Mouse (Mus musculus) midbrain, embryonic 15.5 days (tissue): ENCODE results near the gene Mad1l1. TPM values are rescaled to one million over a fixed set of nuclear protein-coding genes. Genes with fewer than 3 reads are reported as not detected.

ENCODE experiments used
- ATAC-seq: fragments of 200-750 bp; cut with Nextera tagmentation; replicated peaks from 2 replicates; pipeline ENCODE4 v1.8.0; 2017; ENCODE audit warnings: moderate TSS enrichment
- H3K27ac ChIP-seq: fragments of 300-500 bp; sonication (generic); 2 replicates; pipeline ENCODE4 v1.5.1; 2015; ENCODE audit warnings: mild to moderate bottlenecking, inconsistent platforms
- H3K27me3 ChIP-seq: fragments of 300-500 bp; sonication (generic); replicated peaks from 2 replicates; pipeline ENCODE4 v1.6.1; 2015; ENCODE audit warnings: inconsistent platforms
- H3K36me3 ChIP-seq: fragments of 300-500 bp; sonication (generic); replicated peaks from 2 replicates; pipeline ENCODE4 v1.6.1; 2015; ENCODE audit warnings: inconsistent platforms
- H3K4me1 ChIP-seq: fragments of 300-500 bp; sonication (generic); 2 replicates; pipeline ENCODE4 v1.6.1; 2015; ENCODE audit warnings: inconsistent platforms
- H3K4me2 ChIP-seq: fragments of 300-500 bp; sonication (generic); 2 replicates; pipeline ENCODE4 v1.6.1; 2015; ENCODE audit warnings: inconsistent platforms, mild to moderate bottlenecking, moderate library complexity
- H3K4me3 ChIP-seq: fragments of 300-500 bp; sonication (generic); 2 replicates; pipeline ENCODE4 v1.5.1; 2015; ENCODE audit warnings: mild to moderate bottlenecking, inconsistent platforms
- H3K9ac ChIP-seq: fragments of 300-500 bp; sonication (generic); 2 replicates; pipeline ENCODE4 v1.6.1; 2015; ENCODE audit warnings: mild to moderate bottlenecking, inconsistent platforms
- H3K9me3 ChIP-seq: fragments of 300-500 bp; sonication (generic); 2 replicates; pipeline ENCODE4 v1.6.1; 2016; ENCODE audit warnings: inconsistent platforms
- WGBS: fragments of 180-500 bp; shearing (Covaris S2); methylation state at CpG from one replicate; pipeline ENCODE4 v1.1.7; 2015; ENCODE audit warnings: mixed read lengths; 5-methylcytosine and 5-hydroxymethylcytosine counted together
- polyA plus RNA-seq: library from polyadenylated mRNA; unstranded; fragments of >200 nt; fragmentation: Nextera tagmentation; extraction: Ambion mirVana; gene quantifications from 2 replicates; pipeline ENCODE4 v1.2.1, GENCODE M21; 2015

Gene Mad1l1
- polyA plus RNA-seq, 1 experiment from 2014 or later = 35.4 TPM

- H3K27ac ChIP-seq = peak overlapping the region; percentile 40; the same call in 1 of the 2 replicates
- H3K4me3 ChIP-seq = no peak overlapping the region
- no peak overlapping the region for H3K4me2 ChIP-seq
- no peaks in the 10 kb centered on the region for H3K27me3 ChIP-seq
- 77% methylated on average over 3 of the region's 3 CpGs for WGBS
- no peak for ATAC-seq
- no peaks in the 10 kb centered on the region for H3K36me3 ChIP-seq
- H3K9me3 ChIP-seq = no peaks in the 10 kb centered on the region
- H3K4me1 ChIP-seq = peaks cover 28% of the 10 kb centered on the region
- no peak overlapping the region for H3K9ac ChIP-seq
Observed at GRCm38 (mm10) chr5:140114512-140115060, 206.8 kb downstream of the Mad1l1 start.

- Histone ChIP-seq H3K36me3 (no peaks in the 10 kb centered on the region), H3K4me1 (peaks cover 22% of the 10 kb centered on the region), H3K9ac (no peak overlapping the region), H3K27ac (no peak overlapping the region), H3K4me2 (no peak overlapping the region), H3K9me3 (no peaks in the 10 kb centered on the region), H3K4me3 (no peak overlapping the region), H3K27me3 (no peaks in the 10 kb centered on the region)
- 96% methylated on average over 2 of the region's 2 CpGs for WGBS
- ATAC-seq = no peak
Observed at GRCm38 (mm10) chr5:140113281-140113680, 208.1 kb downstream of the Mad1l1 start.

GRCm38 (mm10) chr5:140110024-140110423 is 211.3 kb downstream of the Mad1l1 start:
- 83% methylated on average over 3 of the region's 3 CpGs for WGBS
- no peak for ATAC-seq

DNA sequence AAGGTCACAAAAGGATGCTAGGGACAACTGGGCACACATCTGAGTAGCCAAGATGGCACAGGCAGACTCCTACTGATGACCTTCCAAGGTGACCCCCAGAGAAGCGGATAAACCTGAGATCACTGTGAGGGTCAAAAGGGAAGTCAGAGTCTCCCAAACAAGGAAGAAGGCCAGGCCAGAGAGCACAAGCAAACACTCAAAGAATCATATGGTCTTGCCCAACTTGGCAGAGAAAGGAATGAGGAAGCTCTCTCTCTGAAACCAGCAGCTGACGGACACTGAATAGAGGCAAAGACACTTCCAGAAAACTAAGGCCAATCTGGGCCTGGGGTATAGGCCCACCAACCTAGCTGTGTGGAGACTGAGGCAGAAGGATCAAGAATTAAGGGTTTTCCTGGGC is 213.4 kb downstream of the Mad1l1 start:
- Histone ChIP-seq H3K4me3 (no peak overlapping the region), H3K9ac (no peak overlapping the region), H3K36me3 (no peaks in the 10 kb centered on the region), H3K4me2 (no peak overlapping the region), H3K9me3 (no peaks in the 10 kb centered on the region), H3K4me1 (0 out of 2 replicates have a peak, but pooled peaks cover 1% of the 10 kb centered on the region), H3K27ac (no peak overlapping the region), H3K27me3 (no peaks in the 10 kb centered on the region)
- no peak for ATAC-seq
- WGBS = 94% methylated on average over 2 of the region's 2 CpGs

More at GRCm38 (mm10) chr5:140110024-140110423, 211.3 kb downstream of the Mad1l1 start:
- Histone ChIP-seq H3K9me3 (no peaks in the 10 kb centered on the region), H3K4me2 (no peak overlapping the region), H3K27ac (no peak overlapping the region), H3K27me3 (no peaks in the 10 kb centered on the region), H3K36me3 (no peaks in the 10 kb centered on the region), H3K4me1 (peaks cover 7% of the 10 kb centered on the region), H3K4me3 (no peak overlapping the region), H3K9ac (no peak overlapping the region)

GRCm38 (mm10) chr5:140106051-140106450 is 215.3 kb downstream of the Mad1l1 start:
- H3K9ac ChIP-seq = no peak overlapping the region
- H3K9me3 ChIP-seq = no peaks in the 10 kb centered on the region
- no peak for ATAC-seq
- no peaks in the 10 kb centered on the region for H3K27me3 ChIP-seq
- no peak overlapping the region for H3K4me2 ChIP-seq
- 94% methylated on average over 3 of the region's 3 CpGs for WGBS
- no peak overlapping the region for H3K4me3 ChIP-seq
- no peaks in the 10 kb centered on the region for H3K36me3 ChIP-seq
- 0 out of 2 replicates have a peak, but pooled peaks cover 6% of the 10 kb centered on the region for H3K4me1 ChIP-seq
- no peak overlapping the region for H3K27ac ChIP-seq

GRCm38 (mm10) chr5:140104891-140105290 is 216.5 kb downstream of the Mad1l1 start:
- Histone ChIP-seq H3K27ac (no peak overlapping the region), H3K4me2 (no peak overlapping the region), H3K4me1 (peaks cover 6% of the 10 kb centered on the region; the same call in 1 of the 2 replicates), H3K4me3 (no peak overlapping the region), H3K9ac (no peak overlapping the region), H3K9me3 (no peaks in the 10 kb centered on the region), H3K36me3 (no peaks in the 10 kb centered on the region), H3K27me3 (no peaks in the 10 kb centered on the region)
- 94% methylated on average over 1 of the region's 1 CpGs for whole genome bisulfite sequencing
- no peak for ATAC-seq

DNA sequence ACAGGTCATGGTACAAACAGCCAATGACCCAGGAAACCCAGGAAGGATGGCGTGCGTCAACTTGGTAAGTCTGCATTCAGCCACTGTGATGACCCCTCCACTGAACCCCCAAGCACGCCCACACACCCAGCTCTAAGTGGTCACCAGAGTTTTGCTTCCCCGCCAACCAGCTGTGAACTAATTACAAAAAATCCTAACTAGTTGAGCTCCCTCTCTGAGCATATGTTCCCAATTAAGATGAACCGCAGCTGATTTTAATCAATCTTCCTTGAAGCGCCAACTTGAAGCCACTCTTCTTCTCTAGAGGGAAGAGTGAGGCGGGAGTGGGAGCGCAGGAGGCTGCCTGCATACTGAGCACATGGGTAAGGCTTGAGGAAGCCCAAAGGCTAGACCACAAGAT is 218.6 kb downstream of the Mad1l1 start:
- no peak overlapping the region for H3K27ac ChIP-seq
- no peaks in the 10 kb centered on the region for H3K27me3 ChIP-seq
- H3K9me3 ChIP-seq = no peaks in the 10 kb centered on the region
- peaks cover 6% of the 10 kb centered on the region; the same call in 1 of the 2 replicates for H3K4me1 ChIP-seq
- no peak overlapping the region for H3K9ac ChIP-seq
- no peaks in the 10 kb centered on the region for H3K36me3 ChIP-seq
- WGBS = 87% methylated on average over 8 of the region's 8 CpGs
- no peak for ATAC-seq
- H3K4me2 ChIP-seq = no peak overlapping the region
- H3K4me3 ChIP-seq = no peak overlapping the region

DNA sequence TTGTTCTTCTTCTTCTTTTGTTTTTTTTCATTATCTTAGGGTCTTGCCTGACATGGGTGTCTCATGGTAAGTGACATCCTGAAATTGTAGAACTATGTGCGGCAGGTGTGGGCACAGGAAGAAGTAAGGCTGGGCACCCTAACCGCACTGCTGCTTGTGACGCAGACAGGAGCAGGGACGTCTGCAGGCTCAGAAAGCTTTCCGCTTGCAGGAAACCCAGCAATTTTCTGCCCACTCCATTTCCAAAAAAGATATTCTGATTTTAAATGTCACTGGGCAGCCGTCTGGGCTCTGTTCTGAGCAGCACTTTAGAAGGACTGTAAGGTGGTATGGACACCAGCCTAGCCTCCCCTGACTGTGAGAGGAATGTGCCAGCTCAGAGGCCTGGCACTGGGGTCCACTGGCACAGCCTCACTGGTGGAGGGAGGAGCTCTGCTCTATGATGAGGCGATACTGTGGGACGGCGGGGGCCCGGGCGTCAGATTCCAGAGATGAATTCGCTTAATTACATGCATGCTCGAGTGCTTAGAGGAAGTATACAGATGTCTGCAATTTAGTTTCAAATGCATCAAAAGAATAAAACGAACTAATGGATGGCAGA is 219.8 kb downstream of the Mad1l1 start:
- no peak overlapping the region for H3K4me3 ChIP-seq
- no peak overlapping the region for H3K9ac ChIP-seq
- no peaks in the 10 kb centered on the region for H3K9me3 ChIP-seq
- no peaks in the 10 kb centered on the region for H3K27me3 ChIP-seq
- no peak overlapping the region for H3K27ac ChIP-seq
- ATAC-seq = no peak
- WGBS = 86% methylated on average over 14 of the region's 14 CpGs
- no peak overlapping the region for H3K4me2 ChIP-seq
- H3K36me3 ChIP-seq = no peaks in the 10 kb centered on the region
- H3K4me1 ChIP-seq = peaks cover 6% of the 10 kb centered on the region; the same call in 1 of the 2 replicates

DNA sequence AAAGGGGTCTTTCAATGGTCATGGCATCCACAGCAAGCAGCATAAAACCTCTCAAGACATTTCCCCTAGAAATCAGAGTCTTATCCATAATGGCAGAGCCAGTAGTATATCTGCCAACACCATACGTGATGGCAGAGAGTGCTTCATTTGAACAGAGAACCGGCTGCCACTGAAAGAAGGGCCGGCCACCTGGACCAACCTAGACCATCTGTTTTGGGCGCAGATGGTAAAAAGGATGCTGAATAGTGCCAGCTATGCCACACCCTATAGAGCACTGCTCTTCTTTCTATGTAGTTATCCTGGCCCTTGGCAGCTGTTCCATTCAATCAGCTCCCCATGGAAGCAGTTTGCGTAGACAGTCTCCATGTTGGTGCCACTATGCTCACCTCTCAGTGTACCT is 222.6 kb downstream of the Mad1l1 start:
- Histone ChIP-seq H3K9ac (no peak overlapping the region), H3K4me1 (peaks cover 18% of the 10 kb centered on the region; the same call in 1 of the 2 replicates), H3K27me3 (no peaks in the 10 kb centered on the region), H3K27ac (no peak overlapping the region), H3K4me3 (no peak overlapping the region), H3K9me3 (no peaks in the 10 kb centered on the region), H3K4me2 (no peak overlapping the region), H3K36me3 (no peaks in the 10 kb centered on the region)
- WGBS = 92% methylated on average over 5 of the region's 5 CpGs
- no peak for ATAC-seq

DNA sequence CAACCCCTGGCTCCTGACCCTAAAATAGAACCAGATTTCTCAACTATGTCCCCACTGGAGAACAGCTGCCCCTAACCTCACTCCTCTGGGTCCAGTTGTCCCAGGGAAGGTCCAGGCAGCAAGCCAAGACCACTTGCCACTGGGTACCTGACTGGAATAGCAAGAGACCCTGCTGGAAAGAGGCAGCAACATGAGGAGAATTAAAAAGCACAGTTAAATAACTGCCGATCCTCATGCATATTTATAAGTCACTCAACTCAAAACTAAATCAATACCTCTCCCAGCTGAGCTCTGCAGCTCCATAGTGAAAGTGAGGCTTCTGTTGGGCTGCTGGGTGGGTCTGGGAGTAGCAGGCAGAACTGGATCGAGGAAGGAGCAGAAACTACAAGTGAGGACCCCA is 226.1 kb downstream of the Mad1l1 start:
- Histone ChIP-seq H3K36me3 (no peaks in the 10 kb centered on the region), H3K9ac (no peak overlapping the region), H3K4me1 (peaks cover 28% of the 10 kb centered on the region), H3K27ac (peak overlapping the region; percentile 51), H3K9me3 (no peaks in the 10 kb centered on the region), H3K4me3 (no peak overlapping the region), H3K4me2 (no peak overlapping the region), H3K27me3 (no peaks in the 10 kb centered on the region)
- WGBS = 15% methylated on average over 2 of the region's 2 CpGs
- ATAC-seq = peak; percentile 49

- H3K36me3 ChIP-seq = no peaks in the 10 kb centered on the region
- no peak overlapping the region for H3K4me2 ChIP-seq
- peaks cover 28% of the 10 kb centered on the region for H3K4me1 ChIP-seq
- H3K4me3 ChIP-seq = no peak overlapping the region
- WGBS = 81% methylated on average over 8 of the region's 8 CpGs
- H3K9me3 ChIP-seq = no peaks in the 10 kb centered on the region
- no peaks in the 10 kb centered on the region for H3K27me3 ChIP-seq
- no peak overlapping the region for H3K27ac ChIP-seq
- H3K9ac ChIP-seq = no peak overlapping the region
- ATAC-seq = no peak
Observed at GRCm38 (mm10) chr5:140093489-140093888, 227.9 kb downstream of the Mad1l1 start.

- no peak overlapping the region for H3K4me2 ChIP-seq
- no peak overlapping the region for H3K4me3 ChIP-seq
- peaks cover 28% of the 10 kb centered on the region for H3K4me1 ChIP-seq
- no peaks in the 10 kb centered on the region for H3K36me3 ChIP-seq
- 49% methylated on average over 11 of the region's 11 CpGs for WGBS
- H3K9me3 ChIP-seq = no peaks in the 10 kb centered on the region
- peak; percentile 52 for ATAC-seq
- no peaks in the 10 kb centered on the region for H3K27me3 ChIP-seq
- H3K9ac ChIP-seq = no peak overlapping the region
- peak overlapping the region; percentile 49; the same call in 1 of the 2 replicates for H3K27ac ChIP-seq
Observed at GRCm38 (mm10) chr5:140091601-140092000, 229.8 kb downstream of the Mad1l1 start.

GRCm38 (mm10) chr5:140089263-140089662 is 232.1 kb downstream of the Mad1l1 start:
- H3K27me3 ChIP-seq = no peaks in the 10 kb centered on the region
- no peak overlapping the region for H3K4me2 ChIP-seq
- no peaks in the 10 kb centered on the region for H3K9me3 ChIP-seq
- no peak overlapping the region for H3K4me3 ChIP-seq
- ATAC-seq = no peak
- H3K9ac ChIP-seq = no peak overlapping the region
- peaks cover 17% of the 10 kb centered on the region for H3K4me1 ChIP-seq
- H3K27ac ChIP-seq = no peak overlapping the region
- H3K36me3 ChIP-seq = no peaks in the 10 kb centered on the region
